Mouse (Mus musculus) heart, embryonic 10.5 days (tissue): ENCODE data around the gene Rnf151. TPM values are rescaled to one million over a fixed set of nuclear protein-coding genes. Genes with fewer than 3 reads are reported as not detected.

Source experiments
- DNase-seq: peaks from one replicate; pipeline ENCODE4 v3.0.0-alpha.2; 2017; ENCODE audit warnings: low spot score
- H3K27ac ChIP-seq: fragments of 300-500 bp; sonication (generic); 2 replicates; pipeline ENCODE4 v1.5.1; 2016; ENCODE audit warnings: mild to moderate bottlenecking
- H3K27me3 ChIP-seq: fragments of 300-500 bp; sonication (generic); 2 replicates; pipeline ENCODE4 v1.6.1; 2016; ENCODE audit warnings: mild to moderate bottlenecking; ENCODE audit not compliant: poor library complexity, insufficient read depth, severe bottlenecking
- H3K36me3 ChIP-seq: fragments of 300-500 bp; sonication (generic); 2 replicates; pipeline ENCODE4 v1.6.1; 2016; ENCODE audit warnings: mild to moderate bottlenecking, moderate library complexity
- H3K4me1 ChIP-seq: fragments of 300-500 bp; sonication (generic); 2 replicates; pipeline ENCODE4 v1.6.1; 2016; ENCODE audit warnings: mild to moderate bottlenecking
- H3K4me3 ChIP-seq: fragments of 300-500 bp; sonication (generic); 2 replicates; pipeline ENCODE4 v1.5.1; 2016; ENCODE audit warnings: mild to moderate bottlenecking, moderate library complexity
- H3K9me3 ChIP-seq: fragments of 300-500 bp; sonication (generic); 2 replicates; pipeline ENCODE4 v1.6.1; 2016; ENCODE audit warnings: mild to moderate bottlenecking, moderate library complexity
- WGBS: fragments of 180-500 bp; shearing (Covaris S2); methylation state at CpG from one replicate; pipeline ENCODE4 v1.1.7; 2016; 5-methylcytosine and 5-hydroxymethylcytosine counted together
- polyA plus RNA-seq: library from polyadenylated mRNA; unstranded; fragments of >200 nt; fragmentation: Nextera tagmentation; extraction: Ambion mirVana; gene quantifications from 2 replicates; pipeline ENCODE4 v1.2.1, GENCODE M21; 2016

Gene Rnf151
- 0.20 and 0.33 TPM in 2 replicates for polyA plus RNA-seq

DNA sequence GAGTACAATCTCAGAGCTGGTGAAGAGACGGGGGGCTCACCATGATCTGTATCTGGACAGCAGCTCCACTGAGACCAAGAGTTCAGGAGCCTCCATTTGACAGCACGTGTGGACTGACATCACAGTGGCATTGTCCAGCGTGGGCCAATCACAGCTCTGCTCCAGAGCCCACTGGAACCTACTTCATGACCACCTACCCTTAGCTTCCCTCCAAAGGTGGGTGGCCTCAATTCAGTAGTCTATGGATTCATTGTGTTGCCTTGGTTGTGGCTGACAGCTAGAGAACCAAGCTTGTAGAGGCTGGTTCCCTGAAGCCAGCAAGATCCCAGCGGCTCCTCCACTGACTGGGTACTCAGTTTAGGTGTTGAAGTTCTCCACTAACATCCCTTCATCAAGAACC, at the start of gene Rnf151, which contains the start of gene Rps2:
Rnf151 (minus strand) TSS at position 121 of the 400 bp plus-strand sequence.
Rps2 (plus strand) TSS at position 174 of the 400 bp plus-strand sequence.
- Histone ChIP-seq H3K4me3 (peak within 1 kb of the TSS; percentile 78), H3K36me3 (peaks cover 47% of the 10 kb centered on the region), H3K27me3 (no peaks in the 10 kb centered on the region), H3K4me1 (peaks cover 23% of the 10 kb centered on the region), H3K27ac (no peak within 1 kb of the TSS), H3K9me3 (no peaks in the 10 kb centered on the region)
- 80% methylated on average over 4 of the region's 4 CpGs for WGBS
- no peak for DNase-seq

GRCm38 (mm10) chr17:24766266-24766875, 48.5 kb upstream of the Rnf151 start:
- H3K36me3 ChIP-seq, result no peaks in the 10 kb centered on the region
- WGBS, result 17% methylated on average over 12 of the region's 12 CpGs
- H3K9me3 ChIP-seq, result no peaks in the 10 kb centered on the region
- no peak for DNase-seq
- H3K27me3 ChIP-seq, result peaks cover 13% of the 10 kb centered on the region; the same call in 1 of the 2 replicates
- peak overlapping the region; percentile 52; the same call in 1 of the 2 replicates for H3K27ac ChIP-seq
- peaks cover 40% of the 10 kb centered on the region for H3K4me1 ChIP-seq
- H3K4me3 ChIP-seq, result no peak overlapping the region

GRCm38 (mm10) chr17:24765016-24765905, 47.4 kb upstream of the Rnf151 start:
- H3K27me3 ChIP-seq, result peaks cover 13% of the 10 kb centered on the region; the same call in 1 of the 2 replicates
- H3K4me3 ChIP-seq, result peak overlapping the region; percentile 22; the same call in 1 of the 2 replicates
- peak overlapping the region; percentile 47 for H3K27ac ChIP-seq
- no peaks in the 10 kb centered on the region for H3K9me3 ChIP-seq
- H3K36me3 ChIP-seq, result no peaks in the 10 kb centered on the region
- no peak for DNase-seq
- peaks cover 44% of the 10 kb centered on the region for H3K4me1 ChIP-seq
- WGBS, result 38% methylated on average over 21 of the region's 22 CpGs

DNA sequence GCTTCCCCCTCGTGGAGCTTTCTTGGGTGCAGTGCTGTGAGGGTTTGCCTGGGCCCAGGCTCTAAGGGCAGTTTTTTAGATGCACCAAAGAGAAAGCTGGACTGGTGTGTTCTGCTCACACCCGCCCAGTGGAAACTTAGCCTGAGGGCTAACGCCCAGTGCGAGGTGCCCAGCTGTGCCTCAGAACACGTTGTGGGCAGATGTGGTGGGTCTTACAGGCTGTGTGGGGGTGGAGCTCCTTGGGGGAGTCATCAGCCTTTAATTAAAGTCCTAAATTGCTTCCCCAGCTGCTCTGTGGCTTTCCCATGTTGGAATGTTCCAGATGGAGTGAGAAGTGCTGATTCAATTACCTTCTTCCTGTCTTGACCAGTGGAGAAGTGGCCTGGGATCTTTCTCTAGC, 43.3 kb upstream of the Rnf151 start:
- H3K27me3 ChIP-seq, result peaks cover 20% of the 10 kb centered on the region
- H3K9me3 ChIP-seq, result no peaks in the 10 kb centered on the region
- H3K27ac ChIP-seq, result no peak overlapping the region
- 54% methylated on average over 5 of the region's 5 CpGs for WGBS
- no peak overlapping the region for H3K4me3 ChIP-seq
- DNase-seq, result no peak
- peaks cover 39% of the 10 kb centered on the region for H3K4me1 ChIP-seq
- no peaks in the 10 kb centered on the region for H3K36me3 ChIP-seq

DNA sequence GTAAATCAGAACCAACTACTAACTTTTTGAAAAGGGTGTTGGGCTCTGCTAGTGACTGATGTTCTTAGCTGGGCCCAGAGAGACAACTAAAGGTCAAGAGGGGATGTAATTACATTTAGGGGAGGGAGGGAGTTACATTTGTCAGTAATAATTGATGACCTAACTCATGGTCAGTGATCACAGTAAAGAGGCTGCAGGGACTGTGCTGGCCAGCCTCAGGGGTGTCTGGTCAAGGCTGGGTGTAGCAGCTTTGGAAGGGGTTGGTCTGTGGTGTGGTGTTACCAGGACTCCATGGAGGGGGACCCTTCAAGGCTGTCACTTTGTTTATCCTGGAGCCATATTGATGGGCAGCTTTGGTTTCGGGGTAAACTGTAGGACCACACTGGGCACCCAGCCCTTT, 39.5 kb upstream of the Rnf151 start:
- Histone ChIP-seq H3K4me1 (peaks cover 28% of the 10 kb centered on the region), H3K36me3 (no peaks in the 10 kb centered on the region), H3K4me3 (no peak overlapping the region), H3K9me3 (no peaks in the 10 kb centered on the region), H3K27me3 (peaks cover 58% of the 10 kb centered on the region), H3K27ac (no peak overlapping the region)
- WGBS, result 70% methylated on average over 1 of the region's 1 CpGs
- no peak for DNase-seq

- Histone ChIP-seq H3K27ac (no peak within 1 kb of the TSS), H3K4me1 (peaks cover 19% of the 10 kb centered on the region), H3K4me3 (peak within 1 kb of the TSS; percentile 70), H3K36me3 (no peaks in the 10 kb centered on the region), H3K27me3 (peaks cover 79% of the 10 kb centered on the region), H3K9me3 (no peaks in the 10 kb centered on the region)
- WGBS, result under 1% methylated on average over 73 of the region's 82 CpGs
- DNase-seq, result no peak
Observed at GRCm38 (mm10) chr17:24752415-24753394, 34.8 kb upstream of the Rnf151 start, which contains the start of gene Hs3st6. TSS of gene Hs3st6 (plus strand) at chr17:24752988.

- H3K4me1 ChIP-seq, result peaks cover 23% of the 10 kb centered on the region
- no peaks in the 10 kb centered on the region for H3K9me3 ChIP-seq
- WGBS, result 9% methylated on average over 4 of the region's 4 CpGs
- DNase-seq, result no peak
- H3K27ac ChIP-seq, result no peak overlapping the region
- no peaks in the 10 kb centered on the region for H3K36me3 ChIP-seq
- peaks cover 75% of the 10 kb centered on the region for H3K27me3 ChIP-seq
- H3K4me3 ChIP-seq, result no peak overlapping the region
Observed at GRCm38 (mm10) chr17:24751528-24751927, 33.7 kb upstream of the Rnf151 start.

GRCm38 (mm10) chr17:24746986-24747385, 29.1 kb upstream of the Rnf151 start:
- no peak overlapping the region for H3K27ac ChIP-seq
- DNase-seq, result no peak
- WGBS, result 45% methylated on average over 4 of the region's 4 CpGs

GRCm38 (mm10) chr17:24745526-24746497, 27.9 kb upstream of the Rnf151 start:
- Histone ChIP-seq H3K4me3 (no peak overlapping the region), H3K27me3 (peaks cover 18% of the 10 kb centered on the region), H3K27ac (no peak overlapping the region), H3K36me3 (peaks cover 6% of the 10 kb centered on the region; the same call in 1 of the 2 replicates), H3K9me3 (no peaks in the 10 kb centered on the region), H3K4me1 (0 out of 2 replicates have a peak, but pooled peaks cover 4% of the 10 kb centered on the region)
- 19% methylated on average over 7 of the region's 7 CpGs for WGBS
- DNase-seq, result peak; percentile 90

More at GRCm38 (mm10) chr17:24746986-24747385, 29.1 kb upstream of the Rnf151 start:
- Histone ChIP-seq H3K9me3 (no peaks in the 10 kb centered on the region), H3K4me3 (no peak overlapping the region), H3K36me3 (peaks cover 2% of the 10 kb centered on the region; the same call in 1 of the 2 replicates), H3K27me3 (peaks cover 30% of the 10 kb centered on the region), H3K4me1 (peaks cover 5% of the 10 kb centered on the region; the same call in 1 of the 2 replicates)

DNA sequence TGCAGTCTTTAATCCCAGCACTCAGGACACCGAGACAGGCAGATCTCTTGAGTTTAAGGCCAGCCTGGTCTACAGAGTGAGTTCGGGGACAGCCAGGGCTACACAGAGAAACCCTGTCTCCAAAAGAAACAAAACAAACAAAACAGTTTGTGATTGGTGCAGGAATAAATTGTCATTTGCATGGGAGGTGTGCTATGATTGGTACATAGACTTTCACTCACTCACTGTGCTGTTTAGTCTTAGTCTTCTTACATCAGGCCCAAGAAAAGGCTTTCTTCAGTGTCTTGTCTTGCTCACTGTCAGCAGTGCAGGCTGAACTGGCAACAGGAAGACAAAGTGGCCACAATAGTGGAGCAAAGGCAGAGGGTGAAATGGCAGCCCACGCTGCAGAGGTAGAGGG, 26.5 kb upstream of the Rnf151 start:
- 0 out of 2 replicates have a peak, but pooled peaks cover 6% of the 10 kb centered on the region for H3K27me3 ChIP-seq
- no peak overlapping the region for H3K27ac ChIP-seq
- peaks cover 11% of the 10 kb centered on the region; the same call in 1 of the 2 replicates for H3K36me3 ChIP-seq
- no peaks in the 10 kb centered on the region for H3K9me3 ChIP-seq
- DNase-seq, result no peak
- no peak overlapping the region for H3K4me3 ChIP-seq
- WGBS, result 61% methylated on average over 3 of the region's 3 CpGs
- H3K4me1 ChIP-seq, result 0 out of 2 replicates have a peak, but pooled peaks cover 4% of the 10 kb centered on the region

DNA sequence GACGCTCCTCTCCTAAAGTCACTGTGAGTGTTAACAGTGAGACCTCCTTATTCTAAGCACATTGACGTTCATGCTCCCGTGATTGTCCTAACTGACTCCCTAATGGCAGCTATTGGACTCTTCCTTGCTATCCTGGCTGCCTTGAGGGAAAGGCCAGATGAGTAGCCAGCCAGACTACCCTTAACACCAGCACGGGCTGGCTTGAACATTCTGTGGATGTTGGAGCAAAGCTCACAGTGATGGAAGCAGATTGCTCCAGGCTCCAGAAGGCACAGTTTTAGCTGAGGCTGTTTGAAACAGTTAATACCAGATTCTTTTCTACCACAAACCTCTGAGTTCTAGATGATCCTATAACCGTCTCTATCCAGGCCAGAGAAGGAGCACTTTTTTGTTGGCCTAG, 26.0 kb upstream of the Rnf151 start:
- H3K27ac ChIP-seq, result no peak overlapping the region
- 0 out of 2 replicates have a peak, but pooled peaks cover 4% of the 10 kb centered on the region for H3K4me1 ChIP-seq
- DNase-seq, result no peak
- H3K9me3 ChIP-seq, result no peaks in the 10 kb centered on the region
- 0 out of 2 replicates have a peak, but pooled peaks cover 6% of the 10 kb centered on the region for H3K27me3 ChIP-seq
- H3K4me3 ChIP-seq, result no peak overlapping the region
- H3K36me3 ChIP-seq, result peaks cover 11% of the 10 kb centered on the region; the same call in 1 of the 2 replicates
- 66% methylated on average over 5 of the region's 5 CpGs for WGBS
